In the genomic region with DNA sequence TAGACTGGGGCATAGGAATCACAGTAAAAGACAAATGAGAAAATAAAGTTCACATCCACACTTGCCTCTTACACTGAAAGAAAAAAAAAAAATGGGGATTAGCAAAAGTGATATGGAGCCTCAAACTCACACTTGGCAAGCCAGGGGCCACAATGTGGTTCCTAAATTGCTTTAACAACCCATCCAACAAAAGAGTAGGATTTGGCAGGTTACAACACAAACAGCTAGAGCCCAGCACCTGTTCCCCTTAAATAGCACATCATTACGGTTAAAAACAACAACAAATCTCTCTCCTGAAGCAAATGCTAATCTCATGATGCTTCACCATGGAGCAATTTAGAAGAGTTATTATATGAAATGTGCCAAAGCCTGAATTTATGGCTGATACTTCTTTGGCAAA, we compare ENCODE assay signal across 19 mouse cellular contexts. TPM values are rescaled to one million over a fixed set of nuclear protein-coding genes. Genes with fewer than 3 reads are reported as not detected.
DNase-seq lines count a peak whose midpoint lies in the region; ATAC-seq and TF ChIP-seq lines count a peak whose summit lies in the region.
"Had no signal": no experiment of that assay in that cellular context is flagged by ENCODE, and none has a peak within 500 bp of the region (broad histone marks: within the 10 kb centered on the region; RNA-seq: fewer than 3 reads in every experiment).

No protein-coding gene starts in this region.

- H3K27me3 ChIP-seq in kidney, embryonic 15.5 days = no peaks in the 10 kb centered on the region
- no peaks in the 10 kb centered on the region for H3K27me3 ChIP-seq in stomach, embryonic 15.5 days (replicated peaks)
- no peaks in the 10 kb centered on the region for H3K27me3 ChIP-seq in stomach, postnatal 0 days (ENCODE audit: control insufficient read depth, insufficient read depth, low read length)
- H3K27me3 ChIP-seq: midbrain, embryonic 15.5 days; neural tube, embryonic 12.5 days had no signal

- intact Hi-C loops in gastrocnemius, adult 2 months (cut with DNase I) = loop anchor here (5.0 kb wide), 2 partner anchors 148 to 203 kb away; no protein-coding TSS in a partner anchor

- no peak for ATAC-seq in kidney, embryonic 15.5 days (replicated peaks; ENCODE audit: low FRiP score)
- no peak for ATAC-seq in stomach, embryonic 15.5 days (ENCODE audit: insufficient read depth, low FRiP score, low read depth)
- ATAC-seq in stomach, postnatal 0 days (ENCODE audit: low FRiP score, low TSS enrichment) = no peak
- ATAC-seq: inflammation-experienced regulatory T-cells, adult 6 months; midbrain, embryonic 15.5 days had no signal

- TF ChIP-seq CTCF in gastrocnemius, adult 2 months (IDR thresholded peaks at IDR 0.05) = no peak
- no peak for TF ChIP-seq CTCF in stomach, postnatal 0 days (IDR thresholded peaks at IDR 0.05; ENCODE audit: low read depth)

- H3K9me3 ChIP-seq in kidney, embryonic 15.5 days (replicated peaks) = no peaks in the 10 kb centered on the region
- H3K9me3 ChIP-seq in stomach, embryonic 15.5 days = no peaks in the 10 kb centered on the region
- H3K9me3 ChIP-seq in stomach, postnatal 0 days (ENCODE audit: control insufficient read depth, low read length) = no peaks in the 10 kb centered on the region
- H3K9me3 ChIP-seq: midbrain, embryonic 15.5 days; neural tube, embryonic 12.5 days had no signal

- H3K4me3 ChIP-seq in gastrocnemius, adult 2 months = peak overlapping the region; percentile 17
- H3K4me3 ChIP-seq in kidney, embryonic 15.5 days (replicated peaks) = no peak overlapping the region
- no peak overlapping the region for H3K4me3 ChIP-seq in stomach, embryonic 15.5 days (replicated peaks)
- H3K4me3 ChIP-seq in stomach, postnatal 0 days (ENCODE audit: low read depth, low read length) = no peak overlapping the region
- H3K4me3 ChIP-seq: erythroblast, embryonic 14.5 days; midbrain, embryonic 15.5 days; neural tube, embryonic 12.5 days had no signal

- no peak for TF ChIP-seq EP300 in stomach, postnatal 0 days (optimal IDR thresholded peaks at IDR 0.05)

- no peaks in the 10 kb centered on the region for H3K36me3 ChIP-seq in kidney, embryonic 15.5 days
- H3K36me3 ChIP-seq in stomach, embryonic 15.5 days = no peaks in the 10 kb centered on the region
- H3K36me3 ChIP-seq in stomach, postnatal 0 days (ENCODE audit: control insufficient read depth, insufficient read depth, low read length) = no peaks in the 10 kb centered on the region
- H3K36me3 ChIP-seq: midbrain, embryonic 15.5 days; neural tube, embryonic 12.5 days had no signal

- peak overlapping the region; percentile 99; the same call in 1 of the 2 replicates for H3K27ac ChIP-seq in gastrocnemius, adult 2 months
- H3K27ac ChIP-seq in kidney, embryonic 15.5 days = no peak overlapping the region
- H3K27ac ChIP-seq in stomach, embryonic 15.5 days = no peak overlapping the region
- no peak overlapping the region for H3K27ac ChIP-seq in stomach, postnatal 0 days (replicated peaks)
- H3K27ac ChIP-seq: macrophage; midbrain, embryonic 15.5 days; neural tube, embryonic 12.5 days had no signal

- 71% methylated on average over 1 of the region's 1 CpGs for WGBS in kidney, embryonic 15.5 days
- WGBS in stomach, embryonic 15.5 days = 78% methylated on average over 1 of the region's 1 CpGs
- WGBS in stomach, postnatal 0 days = 59% methylated on average over 1 of the region's 1 CpGs

- DNase-seq in gastrocnemius, adult 2 months = no peak
- no peak for DNase-seq in gastrocnemius, adult 18-20 months (ENCODE audit: low spot score)
- DNase-seq in kidney, postnatal 14 days = no peak
- no peak for DNase-seq in stomach, postnatal 0 days (ENCODE audit: low spot score)
- no peak for DNase-seq in T-cell, adult 2 months (ENCODE audit: low spot score)
- DNase-seq in layer of hippocampus, postnatal 10 days (ENCODE audit: low spot score in 2 of 2) = no peak
- DNase-seq: adrenal gland, adult 2 months; B cell, adult 2 months; embryo, embryonic 11 days; gastrocnemius, postnatal 25 days; heart, postnatal 14 days; thymus, postnatal 14 days had no signal

- H3K9ac ChIP-seq in kidney, embryonic 15.5 days = no peak overlapping the region
- no peak overlapping the region for H3K9ac ChIP-seq in stomach, embryonic 15.5 days
- no peak overlapping the region for H3K9ac ChIP-seq in stomach, postnatal 0 days (ENCODE audit: low read length)
- H3K9ac ChIP-seq: midbrain, embryonic 15.5 days; neural tube, embryonic 12.5 days had no signal

- peaks cover 29% of the 10 kb centered on the region for H3K4me1 ChIP-seq in kidney, embryonic 15.5 days
- H3K4me1 ChIP-seq in stomach, embryonic 15.5 days = 0 out of 2 replicates have a peak, but pooled peaks cover 7% of the 10 kb centered on the region
- no peaks in the 10 kb centered on the region for H3K4me1 ChIP-seq in stomach, postnatal 0 days (replicated peaks; ENCODE audit: control insufficient read depth, insufficient read depth)

- H3K4me2 ChIP-seq in kidney, embryonic 15.5 days = peak overlapping the region; percentile 70; the same call in 1 of the 2 replicates
- peak overlapping the region; percentile 19; the same call in 1 of the 2 replicates for H3K4me2 ChIP-seq in stomach, embryonic 15.5 days
- H3K4me2 ChIP-seq in stomach, postnatal 0 days (replicated peaks; ENCODE audit: low read depth) = no peak overlapping the region
- H3K4me2 ChIP-seq: midbrain, embryonic 15.5 days; neural tube, embryonic 12.5 days had no signal

RNA-seq across cellular contexts. Expression of a gene that starts 2.5 kb away (rescaled TPM):
- total RNA-seq in gastrocnemius, adult 2 months (2021) = 10 to 100 TPM; 10.8 to 18.2 TPM
- total RNA-seq in gastrocnemius, adult 18-20 months (2021) = 10 to 100 TPM; 12.4 to 14.2 TPM
- polyA plus RNA-seq in kidney, embryonic 15.5 days (2015; fragmentation: Nextera tagmentation; extraction: Ambion mirVana) = 14.8 and 17.5 TPM in 2 replicates
- polyA plus RNA-seq in stomach, embryonic 15.5 days (2015; fragmentation: Nextera tagmentation; extraction: Ambion mirVana) = 12.8 and 13.8 TPM in 2 replicates
- 4.2 and 4.5 TPM in 2 replicates for polyA plus RNA-seq in stomach, postnatal 0 days (2015; fragmentation: Nextera tagmentation; extraction: Ambion mirVana)
- total RNA-seq in layer of hippocampus, postnatal 10 days (2021) = 10 to 100 TPM; 30.1 to 34.4 TPM

RNA-seq across cellular contexts. Expression of a gene that starts 3.0 kb away (rescaled TPM):
- total RNA-seq in gastrocnemius, adult 2 months (2021) = 10 to 100 TPM; 14.7 to 14.8 TPM
- total RNA-seq in gastrocnemius, adult 18-20 months (2021) = 10 to 100 TPM; 13.8 to 14.3 TPM
- polyA plus RNA-seq in kidney, embryonic 15.5 days (2015; fragmentation: Nextera tagmentation; extraction: Ambion mirVana) = 58.0 and 64.0 TPM in 2 replicates
- polyA plus RNA-seq in stomach, embryonic 15.5 days (2015; fragmentation: Nextera tagmentation; extraction: Ambion mirVana) = 44.4 and 48.6 TPM in 2 replicates
- 15.2 and 15.6 TPM in 2 replicates for polyA plus RNA-seq in stomach, postnatal 0 days (2015; fragmentation: Nextera tagmentation; extraction: Ambion mirVana)
- 10 to 100 TPM; 60.3 to 62.8 TPM for total RNA-seq in layer of hippocampus, postnatal 10 days (2021)
